Mouse (Mus musculus) splenic B cell, adult 2 months (primary cell): ENCODE measurements at regions not wholly inside any gene's neighbourhood (a gene's known extent, or its start where the extent isn't known, plus 50 kb on each side); places are given as distances from the start of the nearest gene placed in this dataset.

Experiments used
- DNase-seq: peaks from one replicate; pipeline ENCODE4 v3.0.0-alpha.2; 2011; ENCODE audit warnings: low read depth, low spot score
- H3K27me3 ChIP-seq: 2 replicates; pipeline ENCODE4 v1.6.1; 2012; ENCODE audit warnings: mild to moderate bottlenecking, low read length, moderate library complexity, mixed read lengths; ENCODE audit not compliant: control insufficient read depth, poor library complexity, insufficient read depth, severe bottlenecking
- H3K36me3 ChIP-seq: 2 replicates; pipeline ENCODE4 v1.6.1; 2012; ENCODE audit warnings: mild to moderate bottlenecking, low read length, moderate library complexity, mixed read lengths; ENCODE audit not compliant: control insufficient read depth, poor library complexity, insufficient read depth, severe bottlenecking

- no peak for DNase-seq
- Histone ChIP-seq H3K27me3 (no peaks in the 10 kb centered on the region), H3K36me3 (no peaks in the 10 kb centered on the region)
Measured at GRCm38 (mm10) chr3:37903482-37903881, 179.2 kb upstream of the Gm5148 start.

GRCm38 (mm10) chr3:37903021-37903420, 178.7 kb upstream of the Gm5148 start:
- no peaks in the 10 kb centered on the region for H3K36me3 ChIP-seq
- no peak for DNase-seq
- no peaks in the 10 kb centered on the region for H3K27me3 ChIP-seq

- H3K27me3 ChIP-seq = no peaks in the 10 kb centered on the region
- H3K36me3 ChIP-seq = no peaks in the 10 kb centered on the region
- no peak for DNase-seq
Measured at GRCm38 (mm10) chr3:37897392-37897791, 173.1 kb upstream of the Gm5148 start.

- no peaks in the 10 kb centered on the region for H3K36me3 ChIP-seq
- peak; percentile 8 for DNase-seq
- H3K27me3 ChIP-seq = no peaks in the 10 kb centered on the region
Measured at GRCm38 (mm10) chr3:37896821-37897311, 172.6 kb upstream of the Gm5148 start.

GRCm38 (mm10) chr3:37894599-37894998, 170.3 kb upstream of the Gm5148 start:
- H3K36me3 ChIP-seq = no peaks in the 10 kb centered on the region
- H3K27me3 ChIP-seq = no peaks in the 10 kb centered on the region
- no peak for DNase-seq

GRCm38 (mm10) chr3:37890202-37890601, 165.9 kb upstream of the Gm5148 start:
- no peak for DNase-seq
- H3K27me3 ChIP-seq = no peaks in the 10 kb centered on the region
- H3K36me3 ChIP-seq = no peaks in the 10 kb centered on the region

- no peak for DNase-seq
- no peaks in the 10 kb centered on the region for H3K36me3 ChIP-seq
Measured at GRCm38 (mm10) chr3:37888455-37888854, 164.2 kb upstream of the Gm5148 start.

GRCm38 (mm10) chr3:37887711-37888110, 163.4 kb upstream of the Gm5148 start:
- Histone ChIP-seq H3K27me3 (no peaks in the 10 kb centered on the region), H3K36me3 (no peaks in the 10 kb centered on the region)
- DNase-seq = no peak

More at GRCm38 (mm10) chr3:37888455-37888854, 164.2 kb upstream of the Gm5148 start:
- no peaks in the 10 kb centered on the region for H3K27me3 ChIP-seq

GRCm38 (mm10) chr3:37886705-37887454, 162.6 kb upstream of the Gm5148 start:
- Histone ChIP-seq H3K27me3 (no peaks in the 10 kb centered on the region), H3K36me3 (no peaks in the 10 kb centered on the region)
- DNase-seq = no peak

GRCm38 (mm10) chr3:37885776-37886175, 161.5 kb upstream of the Gm5148 start:
- DNase-seq = no peak
- H3K27me3 ChIP-seq = no peaks in the 10 kb centered on the region
- no peaks in the 10 kb centered on the region for H3K36me3 ChIP-seq

GRCm38 (mm10) chr3:37882417-37882816, 158.1 kb upstream of the Gm5148 start:
- no peak for DNase-seq
- Histone ChIP-seq H3K27me3 (no peaks in the 10 kb centered on the region), H3K36me3 (no peaks in the 10 kb centered on the region)

- no peak for DNase-seq
- H3K36me3 ChIP-seq = no peaks in the 10 kb centered on the region
- H3K27me3 ChIP-seq = no peaks in the 10 kb centered on the region
Measured at GRCm38 (mm10) chr3:37881016-37881415, 156.7 kb upstream of the Gm5148 start.

GRCm38 (mm10) chr3:37879056-37879455, 154.8 kb upstream of the Gm5148 start:
- Histone ChIP-seq H3K36me3 (no peaks in the 10 kb centered on the region), H3K27me3 (no peaks in the 10 kb centered on the region)
- DNase-seq = no peak

GRCm38 (mm10) chr3:37876016-37876765, 151.9 kb upstream of the Gm5148 start:
- H3K27me3 ChIP-seq = no peaks in the 10 kb centered on the region
- no peak for DNase-seq
- H3K36me3 ChIP-seq = no peaks in the 10 kb centered on the region

GRCm38 (mm10) chr3:37875331-37876015, 151.2 kb upstream of the Gm5148 start:
- DNase-seq = no peak
- Histone ChIP-seq H3K27me3 (no peaks in the 10 kb centered on the region), H3K36me3 (no peaks in the 10 kb centered on the region)
